Mouse (Mus musculus): Measurements from ENCODE around the gene Olfr190. TPM values are rescaled to one million over a fixed set of nuclear protein-coding genes. Genes with fewer than 3 reads are reported as not detected.
"Not testable (repeated sequence)": the region's sequence is repeated elsewhere in the genome, so short reads cannot be mapped to it uniquely, and the experiment has no call there.

Olfr190 gene
- total RNA-seq (2021): not detected
- long read RNA-seq, experiment 1: 0 reads
- long read RNA-seq, experiment 2: 0 reads

DNA sequence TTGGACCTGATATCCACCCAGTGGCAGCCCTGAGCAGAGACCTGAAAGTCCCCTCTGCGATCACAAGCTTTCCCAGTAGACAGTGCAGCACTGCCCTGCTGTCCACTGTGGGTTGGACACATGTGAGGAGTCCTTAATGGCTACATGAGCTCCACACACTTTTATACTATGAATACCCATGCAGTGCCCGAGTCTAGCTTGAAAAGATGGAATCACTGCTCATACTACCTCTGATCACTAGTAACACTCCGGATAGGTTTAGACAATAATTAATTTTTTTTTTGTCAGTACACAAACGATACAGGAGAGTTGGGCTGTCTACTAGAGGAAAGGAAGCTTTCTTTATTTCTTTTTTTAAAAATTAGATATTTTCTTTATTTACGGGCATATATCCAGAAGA lies at the start of gene Olfr190:
TSS of gene Olfr190 (minus strand) at position 101 of the 400 bp plus-strand sequence.
- no peak for DNase-seq (ENCODE audit: low spot score in 2 of 2)
- intact Hi-C loops (cut with DNase I): no loop called here

DNA sequence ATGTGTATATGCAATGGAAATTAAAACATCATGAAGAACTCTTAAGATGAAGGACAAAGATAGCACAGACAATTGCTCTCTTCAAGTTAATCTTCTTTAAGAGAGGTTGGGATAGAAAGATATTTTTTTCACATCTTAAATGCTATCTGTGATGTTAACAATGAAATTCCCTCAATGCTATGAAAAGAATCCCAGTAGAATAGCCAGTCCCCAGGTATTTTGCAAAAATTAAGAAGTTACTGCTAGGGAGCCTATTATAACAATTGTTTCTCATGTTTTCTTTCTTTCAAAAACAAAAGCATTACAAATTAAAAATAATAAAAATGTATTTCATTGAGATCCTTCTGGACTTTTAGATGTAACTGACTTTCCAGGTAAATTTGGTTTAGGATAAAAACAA lies 43.2 kb upstream of the Olfr190 start, which contains the start of gene Olfr194:
TSS of gene Olfr194 (minus strand) at position 101 of the 400 bp plus-strand sequence.
- no peak for DNase-seq (ENCODE audit: low spot score in 2 of 2)
- intact Hi-C loops (cut with DNase I): no loop called here

DNA sequence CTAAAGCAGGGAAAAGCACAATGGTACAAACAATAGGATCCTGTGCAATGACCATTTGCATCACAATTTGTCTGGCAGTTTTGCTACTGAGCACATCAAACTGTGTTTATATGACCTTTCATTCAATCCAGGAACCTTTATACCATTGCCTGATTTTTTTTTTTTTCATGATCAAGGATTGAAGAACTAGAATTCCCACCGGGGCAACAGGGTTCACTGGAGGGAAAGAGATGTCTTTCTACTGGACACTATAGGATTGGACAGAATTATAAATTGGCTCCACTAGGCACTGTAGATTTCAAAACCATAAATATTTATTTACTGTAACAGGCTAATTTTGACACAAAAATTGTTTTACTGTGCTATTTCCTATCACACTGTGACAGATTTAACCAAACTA lies 34.0 kb upstream of the Olfr190 start, which contains the start of gene Olfr193:
TSS of gene Olfr193 (minus strand) at position 101 of the 400 bp plus-strand sequence.
- no peak for DNase-seq (ENCODE audit: low spot score in 2 of 2)
- intact Hi-C loops (cut with DNase I): no loop called here

DNA sequence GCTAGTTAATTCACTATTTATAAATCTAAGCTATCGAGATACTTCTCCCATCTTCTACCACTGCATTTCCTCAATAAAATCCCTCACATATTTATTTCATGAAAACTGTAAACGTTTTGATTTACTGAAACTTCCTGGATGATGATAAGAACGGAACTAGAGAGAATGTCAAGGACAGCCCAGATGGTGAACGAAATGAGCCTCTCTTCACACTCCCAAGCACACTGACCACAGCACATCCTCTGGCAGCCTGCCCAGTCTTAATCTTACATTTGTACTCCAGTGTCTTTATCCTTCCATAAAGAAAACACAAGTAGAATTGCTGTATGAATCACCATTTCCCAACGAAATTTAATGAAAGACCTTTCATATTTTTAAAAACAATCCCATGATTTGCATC lies 30.7 kb upstream of the Olfr190 start:
- DNase-seq (ENCODE audit: low spot score in 2 of 2); intact Hi-C loops (cut with DNase I): not testable (repeated sequence)

DNA sequence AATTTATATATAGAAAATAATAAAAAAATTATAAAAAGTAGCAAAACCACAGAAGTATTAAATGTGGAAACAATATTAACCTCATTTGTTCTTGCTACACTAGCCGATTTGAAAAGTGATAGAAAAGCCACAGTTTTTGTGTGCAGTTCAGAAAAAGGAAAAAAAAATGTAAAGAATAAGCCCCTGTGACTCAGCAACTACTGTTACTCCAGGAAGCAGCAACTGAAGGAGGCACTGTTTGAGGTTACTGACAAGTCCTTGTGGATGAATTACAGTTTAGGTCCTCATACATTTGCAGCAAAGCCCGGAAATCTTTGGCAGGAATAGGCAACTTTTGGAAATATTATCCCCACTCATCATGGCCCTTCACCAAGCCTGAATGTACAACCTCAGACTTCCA lies 27.5 kb upstream of the Olfr190 start:
- intact Hi-C loops (cut with DNase I): no loop called here
- no peak for DNase-seq (ENCODE audit: low spot score in 2 of 2)

DNA sequence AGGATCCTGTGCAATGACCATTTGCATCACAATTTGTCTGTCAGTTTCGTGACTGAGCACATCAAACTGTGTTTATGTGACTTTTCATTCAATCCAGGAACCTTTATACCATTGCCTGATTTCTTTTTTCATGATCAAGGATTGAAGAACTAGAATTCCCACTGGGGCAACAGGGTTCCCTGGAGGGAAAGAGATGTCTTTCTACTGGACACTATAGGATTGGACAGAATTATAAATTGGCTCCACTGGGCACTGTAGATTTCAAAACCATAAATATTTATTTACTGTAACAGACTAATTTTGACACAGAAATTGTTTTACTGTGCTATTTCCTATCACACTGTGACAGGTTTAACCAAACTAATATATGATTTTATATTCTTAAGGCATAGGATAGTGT lies 11.9 kb upstream of the Olfr190 start, which contains the start of gene Olfr191:
TSS of gene Olfr191 (minus strand) at position 101 of the 400 bp plus-strand sequence.
- DNase-seq (ENCODE audit: low spot score in 2 of 2); intact Hi-C loops (cut with DNase I): not testable (repeated sequence)

DNA sequence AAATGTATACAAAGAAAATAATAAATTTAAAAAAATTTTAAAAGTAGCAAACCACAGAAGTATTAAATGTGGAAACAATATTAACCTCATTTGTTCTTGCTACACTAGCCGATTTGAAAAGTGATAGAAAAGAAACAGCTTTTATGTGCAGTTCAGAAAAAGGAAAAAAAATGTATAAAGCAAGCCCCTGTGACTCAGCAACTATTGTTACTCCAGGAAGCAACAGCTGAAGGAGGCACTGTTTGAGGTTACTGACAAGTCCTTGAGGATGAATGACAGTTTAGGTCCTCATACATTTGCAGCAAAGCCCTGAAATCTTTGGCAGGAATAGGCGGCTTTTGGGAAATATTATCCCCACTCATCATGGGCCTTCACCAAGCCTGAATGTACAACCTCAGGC lies 3.3 kb upstream of the Olfr190 start:
- intact Hi-C loops (cut with DNase I); DNase-seq (ENCODE audit: low spot score in 2 of 2): not testable (repeated sequence)

DNA sequence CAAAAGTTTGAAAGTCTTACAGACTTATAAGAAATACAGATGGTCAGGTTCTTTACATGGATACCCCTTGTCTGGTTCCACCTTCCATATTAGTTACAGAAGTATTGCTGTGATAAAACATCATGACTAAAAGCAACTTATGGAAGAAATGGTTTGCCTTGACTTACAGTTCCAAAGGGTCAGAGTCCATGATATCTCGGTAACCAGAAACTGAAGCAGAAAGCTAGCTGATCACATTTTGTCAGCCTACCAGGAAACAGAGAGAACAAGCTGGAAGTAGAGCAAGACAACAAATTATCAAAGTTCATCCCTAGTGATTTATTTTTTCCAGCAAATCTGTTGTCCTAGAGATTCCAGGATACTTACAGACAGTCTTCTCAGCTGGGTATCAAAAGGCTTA lies 4.3 kb downstream of the Olfr190 start:
- no peak for DNase-seq (ENCODE audit: low spot score in 2 of 2)

DNA sequence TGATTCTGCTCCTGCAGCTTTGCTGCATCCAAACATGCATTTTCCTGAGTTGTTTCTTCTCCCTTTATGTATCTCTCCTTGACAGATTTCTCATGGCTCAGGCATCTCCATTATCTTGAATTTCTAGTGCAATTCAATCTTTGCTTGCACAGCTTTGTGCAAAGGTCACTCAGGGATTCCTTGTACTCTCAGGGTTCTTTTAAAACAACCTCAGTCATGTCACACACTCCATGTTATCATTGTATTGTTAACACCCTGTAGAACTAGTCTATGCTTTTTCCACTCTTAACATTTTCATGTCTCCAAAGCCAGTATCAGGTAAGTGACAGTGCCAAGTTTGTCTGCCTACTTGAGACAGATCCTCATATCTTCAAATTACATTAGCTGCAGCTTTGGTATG lies 6.0 kb downstream of the Olfr190 start:
- intact Hi-C loops (cut with DNase I): no loop called here
- no peak for DNase-seq (ENCODE audit: low spot score in 2 of 2)

More for the DNA sequence above, 4.3 kb downstream of the Olfr190 start:
- intact Hi-C loops (cut with DNase I): no loop called here

DNA sequence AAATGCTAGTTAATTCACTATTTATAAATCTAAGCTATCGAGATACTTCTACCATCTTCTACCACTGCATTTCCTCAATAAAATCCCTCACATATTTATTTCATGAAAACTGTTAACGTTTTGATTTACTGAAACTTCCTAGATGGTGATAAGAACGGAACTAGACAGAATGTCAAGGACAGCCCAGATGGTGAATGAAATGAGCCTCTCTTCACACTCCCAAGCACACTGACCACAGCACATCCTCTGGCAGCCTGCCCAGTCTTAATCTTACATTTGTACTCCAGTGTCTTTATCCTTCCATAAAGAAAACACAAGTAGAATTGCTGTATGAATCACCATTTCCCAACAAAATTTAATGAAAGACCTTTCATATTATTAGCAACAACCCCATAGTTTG lies 15.4 kb downstream of the Olfr190 start:
- DNase-seq (ENCODE audit: low spot score in 2 of 2); intact Hi-C loops (cut with DNase I): not testable (repeated sequence)

DNA sequence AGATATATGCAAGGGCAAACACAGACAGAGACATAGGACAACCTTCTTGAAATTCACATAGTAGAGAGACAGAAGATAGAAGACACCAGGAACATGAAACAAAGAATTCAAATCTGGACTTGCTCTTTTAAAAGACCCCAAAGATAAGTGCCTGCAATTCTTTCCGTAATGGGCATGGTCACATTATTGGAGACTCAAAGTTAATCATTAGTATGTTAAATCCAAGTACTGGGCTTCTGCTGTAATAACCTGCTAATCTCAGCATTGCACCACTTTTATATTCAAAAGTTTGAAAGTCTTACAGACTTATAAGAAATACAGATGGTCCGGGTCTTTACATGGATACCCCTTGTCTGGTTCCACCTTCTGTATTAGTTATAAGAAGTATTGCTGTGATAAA lies 28.5 kb downstream of the Olfr190 start:
- intact Hi-C loops (cut with DNase I); DNase-seq (ENCODE audit: low spot score in 2 of 2): not testable (repeated sequence)

DNA sequence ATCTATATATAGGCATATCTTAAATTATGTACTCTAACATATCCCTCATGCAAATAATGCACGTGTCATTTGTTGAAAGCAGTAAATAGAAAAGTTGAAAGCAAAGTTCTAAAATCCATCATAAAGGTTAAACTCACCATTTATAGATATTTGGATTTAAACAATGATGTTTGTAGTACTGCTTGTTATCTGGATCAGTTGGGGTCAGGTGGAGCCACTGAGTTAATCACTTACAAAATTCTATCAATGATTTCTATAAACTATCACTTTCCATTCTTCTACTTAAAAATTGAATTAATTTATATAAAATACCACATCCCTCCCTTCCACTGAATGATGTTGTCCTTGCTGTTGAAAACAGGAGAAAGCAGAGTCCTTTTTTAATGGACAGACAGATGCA lies 28.9 kb downstream of the Olfr190 start:
- intact Hi-C loops (cut with DNase I): no loop called here

DNA sequence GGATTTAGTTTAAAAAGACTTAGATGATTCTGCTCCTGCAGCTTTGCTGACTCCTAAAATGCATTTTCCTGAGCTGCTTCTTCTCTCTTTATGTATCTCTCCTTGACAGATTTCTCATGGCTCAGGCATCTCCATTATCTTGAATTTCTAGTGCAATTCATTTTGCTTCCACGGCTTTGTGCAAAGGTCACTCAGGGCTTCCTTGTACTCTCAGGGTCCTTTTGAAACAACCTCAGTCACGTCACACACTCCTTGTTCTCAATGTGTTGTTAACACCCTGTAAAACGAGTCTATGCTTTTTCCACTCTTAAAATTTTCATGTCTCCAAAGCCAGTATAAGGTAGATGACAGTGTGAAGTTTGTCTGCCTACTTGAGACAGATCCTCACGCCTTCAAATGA lies 30.2 kb downstream of the Olfr190 start:
- intact Hi-C loops (cut with DNase I): no loop called here
- no peak for DNase-seq (ENCODE audit: low spot score in 2 of 2)

More for the DNA sequence above, 28.9 kb downstream of the Olfr190 start:
- DNase-seq (ENCODE audit: low spot score in 2 of 2): no peak

DNA sequence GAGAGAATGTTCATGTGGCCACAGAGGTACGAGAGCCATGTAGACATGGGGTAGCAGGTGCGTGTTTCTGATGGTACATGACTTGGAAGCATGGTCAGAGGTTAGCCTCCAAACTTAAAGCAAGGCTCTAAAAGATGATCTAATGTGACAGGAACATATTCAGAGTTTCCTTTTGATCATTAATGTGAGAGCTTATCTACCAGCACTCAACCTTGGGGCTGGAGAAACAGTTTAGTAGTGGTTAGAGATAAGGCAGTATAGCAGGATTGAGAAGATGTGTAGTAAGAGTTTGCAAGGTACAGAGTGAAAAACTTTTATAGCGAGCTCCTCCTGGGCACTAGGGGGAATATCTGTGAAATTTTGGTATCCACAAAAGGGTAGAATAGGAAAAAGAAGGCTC lies 32.0 kb downstream of the Olfr190 start:
- intact Hi-C loops (cut with DNase I): no loop called here
- DNase-seq (ENCODE audit: low spot score in 2 of 2): no peak

DNA sequence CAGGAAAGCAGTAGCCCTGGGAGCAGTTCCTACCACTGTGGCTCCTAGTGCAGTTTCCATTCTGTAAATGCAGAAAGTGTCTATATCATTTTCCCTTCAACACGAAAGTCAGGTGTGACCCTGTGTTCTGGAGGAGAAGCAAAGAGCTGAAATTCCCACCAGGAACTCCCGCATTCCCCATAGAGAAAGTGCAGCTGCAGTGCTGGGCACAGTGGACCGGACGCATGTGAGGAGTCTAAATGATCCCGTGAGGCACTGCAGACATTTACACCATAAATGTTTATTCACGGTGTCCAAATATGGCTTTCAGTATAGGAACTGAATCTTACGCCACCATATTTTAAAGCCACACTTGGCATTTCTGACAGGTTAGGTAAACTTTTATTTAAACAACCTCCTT lies 38.1 kb downstream of the Olfr190 start, which contains the start of gene Olfr187:
TSS of gene Olfr187 (minus strand) at position 58 of the 400 bp plus-strand sequence.
- intact Hi-C loops (cut with DNase I): no loop called here
- no peak for DNase-seq (ENCODE audit: low spot score in 2 of 2)

DNA sequence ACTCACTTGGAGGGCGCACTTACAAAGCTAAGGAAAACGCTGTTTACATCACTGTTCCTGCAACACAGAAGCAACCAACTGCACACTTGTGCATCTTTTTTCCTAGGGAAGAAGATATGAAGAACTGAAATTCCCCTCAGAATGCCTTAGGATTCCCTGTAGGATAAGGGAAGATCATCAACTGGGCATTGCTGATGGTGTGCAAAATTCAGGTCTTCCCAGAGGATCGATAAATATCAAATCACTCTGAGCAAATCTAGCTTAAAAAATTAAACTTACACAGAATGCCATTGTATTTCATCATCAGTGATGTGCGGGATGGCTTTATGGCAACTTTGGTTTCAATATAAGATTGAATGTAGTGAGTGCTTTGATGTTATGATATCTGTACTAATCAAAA lies 47.6 kb downstream of the Olfr190 start, which contains the start of gene Olfr186:
TSS of gene Olfr186 (minus strand) at position 101 of the 400 bp plus-strand sequence.
- no peak for DNase-seq (ENCODE audit: low spot score in 2 of 2)
- intact Hi-C loops (cut with DNase I): no loop called here

Other genes starting within 250 kb of the Olfr190 start
- gene Olfr177, start 203.2 kb downstream of the Olfr190 start, total RNA-seq (2021): not detected
- gene Olfr178, start 185.9 kb downstream of the Olfr190 start, total RNA-seq (2021): not detected
- gene Olfr181, start 149.2 kb downstream of the Olfr190 start, total RNA-seq (2021): not detected
- gene Olfr180, start 148.6 kb downstream of the Olfr190 start, total RNA-seq (2021): not detected
- not detected for gene Olfr183, start 82.6 kb downstream of the Olfr190 start, total RNA-seq (2021)
- not detected for gene Olfr186, start 47.7 kb downstream of the Olfr190 start, total RNA-seq (2021)
- gene Olfr187, start 38.2 kb downstream of the Olfr190 start, total RNA-seq (2021): not detected
- gene Olfr191, start 11.8 kb upstream of the Olfr190 start, total RNA-seq (2021): not detected
- gene Olfr193, start 33.9 kb upstream of the Olfr190 start, total RNA-seq (2021): not detected
- not detected for gene Olfr194, start 43.1 kb upstream of the Olfr190 start, total RNA-seq (2021)
- gene Olfr195, start 69.0 kb upstream of the Olfr190 start, total RNA-seq (2021): not detected
- gene Olfr196, start 92.4 kb upstream of the Olfr190 start, total RNA-seq (2021): not detected
- not detected for gene Olfr198, start 125.5 kb upstream of the Olfr190 start, total RNA-seq (2021)
- not detected for gene Olfr199, start 141.8 kb upstream of the Olfr190 start, total RNA-seq (2021)
- gene Olfr201, start 194.6 kb upstream of the Olfr190 start, total RNA-seq (2021): not detected
- not detected for gene Olfr202, start 208.8 kb upstream of the Olfr190 start, total RNA-seq (2021)
- not detected for gene Olfr203, start 220.9 kb upstream of the Olfr190 start, total RNA-seq (2021)
- gene Olfr204, start 240.2 kb upstream of the Olfr190 start, total RNA-seq (2021): under 1 TPM in 1 of 2 experiments, not detected in 1; 0.07 TPM

All from left cerebral cortex, postnatal 14 days (tissue).